Mouse (Mus musculus) stomach, adult 2 months (tissue): ENCODE data around the gene Neurod4. TPM values are rescaled to one million over a fixed set of nuclear protein-coding genes. Genes with fewer than 3 reads are reported as not detected.

Source experiments
- polyA plus RNA-seq: library from polyadenylated mRNA; depleted of rRNA; stranded (reverse); fragments of >200 nt; gene quantifications from 2 replicates; pipeline ENCODE4 v1.2.3, GENCODE M21; 2012; rRNA removed

Gene Neurod4
- not detected in 2 replicates for polyA plus RNA-seq

DNA sequence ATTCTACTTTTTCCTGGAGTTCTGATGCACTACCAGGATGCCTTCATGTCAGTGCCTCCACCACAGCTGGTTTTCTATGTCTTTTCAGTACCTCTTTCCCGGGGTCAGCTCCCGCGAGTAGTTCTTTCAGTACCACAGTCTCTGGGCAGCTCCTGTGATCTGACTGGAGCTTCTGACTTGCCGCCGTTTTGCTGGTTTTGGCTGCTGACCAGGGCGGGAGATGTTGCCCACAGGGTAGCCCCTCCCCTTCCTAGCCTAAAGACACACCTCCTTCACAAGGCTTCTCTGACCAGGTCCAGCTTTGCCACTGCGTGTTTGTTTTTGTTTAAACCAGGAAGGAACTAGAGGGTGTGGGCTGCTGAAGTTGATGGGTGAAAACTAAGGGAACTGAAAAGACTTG lies at the start of gene Neurod4:
Neurod4 (minus strand) TSS at position 175 of the 400 bp plus-strand sequence.

DNA sequence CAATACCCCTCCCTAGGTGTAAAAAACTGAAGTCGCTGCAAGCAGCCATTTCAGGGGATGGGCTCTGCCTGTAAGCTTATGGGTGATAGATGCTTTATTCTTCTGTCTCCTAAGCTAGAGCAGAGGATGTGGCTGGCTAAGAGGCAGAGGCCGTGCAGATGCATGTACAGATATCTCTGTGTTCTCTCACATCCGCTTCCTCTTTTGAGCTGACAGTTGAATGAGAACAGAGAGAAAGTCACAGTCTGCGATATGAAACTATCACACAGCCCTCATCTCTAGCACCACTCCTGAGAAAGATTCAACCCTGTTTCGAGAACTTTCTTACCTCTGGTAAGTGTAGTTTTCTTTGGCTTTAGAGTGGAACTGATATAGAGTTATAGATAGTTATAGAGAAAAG lies 42.6 kb upstream of the Neurod4 start, which contains the start of gene Tespa1:
Tespa1 (plus strand) TSS at position 234 of the 400 bp plus-strand sequence.

Other genes with a start within 250 kb of the Neurod4 start
- not detected in 2 replicates for gene Olfr821, start 249.9 kb downstream of the Neurod4 start, polyA plus RNA-seq
- gene Olfr822, start 209.0 kb downstream of the Neurod4 start, polyA plus RNA-seq: not detected in 2 replicates
- not detected in 2 replicates for gene Olfr823, start 164.9 kb downstream of the Neurod4 start, polyA plus RNA-seq
- not detected in 2 replicates for gene Olfr824, start 150.2 kb downstream of the Neurod4 start, polyA plus RNA-seq
- not detected in 2 replicates for gene Olfr825, start 113.5 kb downstream of the Neurod4 start, polyA plus RNA-seq
- not detected in 2 replicates for gene Olfr826, start 96.1 kb downstream of the Neurod4 start, polyA plus RNA-seq
- not detected in 2 replicates for gene Olfr827, start 65.8 kb downstream of the Neurod4 start, polyA plus RNA-seq
- gene Tespa1, start 42.6 kb upstream of the Neurod4 start, polyA plus RNA-seq: 0.08 TPM in 1 of 2 replicates, not detected in the other
- not detected in 2 replicates for gene Vmn2r84, start 114.1 kb upstream of the Neurod4 start, polyA plus RNA-seq
- not detected in 2 replicates for gene Vmn2r85, start 149.5 kb upstream of the Neurod4 start, polyA plus RNA-seq
- gene Vmn2r86, start 175.8 kb upstream of the Neurod4 start, polyA plus RNA-seq: not detected in 2 replicates
- gene Vmn2r87, start 217.2 kb upstream of the Neurod4 start, polyA plus RNA-seq: not detected in 2 replicates